Mouse (Mus musculus) midbrain, embryonic 10.5 days (tissue): Measurements from ENCODE around the gene Armc9. TPM values are rescaled to one million over a fixed set of nuclear protein-coding genes. Genes with fewer than 3 reads are reported as not detected.

ENCODE experiments used
- DNase-seq: peaks from one replicate; pipeline ENCODE4 v3.0.0-alpha.2; 2017; ENCODE audit warnings: low spot score
- H3K27ac ChIP-seq: fragments of 300-500 bp; sonication (generic); replicated peaks from 2 replicates; pipeline ENCODE4 v1.5.1; 2016; ENCODE audit warnings: mild to moderate bottlenecking
- H3K27me3 ChIP-seq: fragments of 300-500 bp; sonication (generic); 2 replicates; pipeline ENCODE4 v1.6.1; 2016; ENCODE audit warnings: low read depth, mild to moderate bottlenecking; ENCODE audit not compliant: poor library complexity, severe bottlenecking
- H3K36me3 ChIP-seq: fragments of 300-500 bp; sonication (generic); 2 replicates; pipeline ENCODE4 v1.6.1; 2016; ENCODE audit warnings: mild to moderate bottlenecking, moderate library complexity
- H3K4me1 ChIP-seq: fragments of 300-500 bp; sonication (generic); 2 replicates; pipeline ENCODE4 v1.6.1; 2016
- H3K4me3 ChIP-seq: fragments of 300-500 bp; sonication (generic); 2 replicates; pipeline ENCODE4 v1.5.1; 2016; ENCODE audit warnings: mild to moderate bottlenecking, moderate library complexity
- H3K9me3 ChIP-seq: fragments of 300-500 bp; sonication (generic); replicated peaks from 2 replicates; pipeline ENCODE4 v1.6.1; 2016; ENCODE audit warnings: mild to moderate bottlenecking
- WGBS: fragments of 180-500 bp; shearing (Covaris S2); methylation state at CpG from one replicate; pipeline ENCODE4 v1.1.7; 2016; 5-methylcytosine and 5-hydroxymethylcytosine counted together
- polyA plus RNA-seq: library from polyadenylated mRNA; unstranded; fragments of >200 nt; fragmentation: Nextera tagmentation; extraction: Ambion mirVana; gene quantifications from 2 replicates; pipeline ENCODE4 v1.2.1, GENCODE M21; 2016

The Armc9 gene
- polyA plus RNA-seq, 1 experiment from 2014 or later = 41.3 TPM

- H3K4me1 ChIP-seq = peaks cover 44% of the 10 kb centered on the region
- H3K27me3 ChIP-seq = peaks cover 17% of the 10 kb centered on the region
- H3K27ac ChIP-seq = peak overlapping the region; percentile 76
- no peaks in the 10 kb centered on the region for H3K9me3 ChIP-seq
- no peak for DNase-seq
- WGBS = 23% methylated on average over 10 of the region's 10 CpGs
- no peaks in the 10 kb centered on the region for H3K36me3 ChIP-seq
- peak overlapping the region; percentile 31; the same call in 1 of the 2 replicates for H3K4me3 ChIP-seq
Measured at GRCm38 (mm10) chr1:86311467-86312005, 157.0 kb downstream of the Armc9 start.

- Histone ChIP-seq H3K9me3 (no peaks in the 10 kb centered on the region), H3K4me3 (no peak overlapping the region), H3K4me1 (peaks cover 44% of the 10 kb centered on the region), H3K36me3 (no peaks in the 10 kb centered on the region), H3K27ac (no peak overlapping the region), H3K27me3 (peaks cover 10% of the 10 kb centered on the region)
- DNase-seq = no peak
- WGBS = 81% methylated on average over 3 of the region's 3 CpGs
Measured at GRCm38 (mm10) chr1:86312269-86312668, 157.7 kb downstream of the Armc9 start.

GRCm38 (mm10) chr1:86313096-86313771, 158.7 kb downstream of the Armc9 start:
- H3K27me3 ChIP-seq = 0 out of 2 replicates have a peak, but pooled peaks cover under 1% of the 10 kb centered on the region
- peak overlapping the region; percentile 28; the same call in 1 of the 2 replicates for H3K4me3 ChIP-seq
- H3K27ac ChIP-seq = no peak overlapping the region
- no peak for DNase-seq
- WGBS = 44% methylated on average over 16 of the region's 16 CpGs
- H3K36me3 ChIP-seq = no peaks in the 10 kb centered on the region
- no peaks in the 10 kb centered on the region for H3K9me3 ChIP-seq
- peaks cover 37% of the 10 kb centered on the region for H3K4me1 ChIP-seq

GRCm38 (mm10) chr1:86313772-86314125, 159.2 kb downstream of the Armc9 start:
- peaks cover 32% of the 10 kb centered on the region for H3K4me1 ChIP-seq
- H3K36me3 ChIP-seq = no peaks in the 10 kb centered on the region
- H3K9me3 ChIP-seq = no peaks in the 10 kb centered on the region
- peak overlapping the region; percentile 28; the same call in 1 of the 2 replicates for H3K4me3 ChIP-seq
- no peak overlapping the region for H3K27ac ChIP-seq
- WGBS = 25% methylated on average over 15 of the region's 15 CpGs
- DNase-seq = no peak
- no peaks in the 10 kb centered on the region for H3K27me3 ChIP-seq

- Histone ChIP-seq H3K4me1 (no peaks in the 10 kb centered on the region), H3K27me3 (no peaks in the 10 kb centered on the region), H3K4me3 (no peak overlapping the region), H3K27ac (no peak overlapping the region), H3K9me3 (peaks cover 7% of the 10 kb centered on the region; the same call in 1 of the 2 replicates), H3K36me3 (no peaks in the 10 kb centered on the region)
- WGBS = 86% methylated on average over 7 of the region's 8 CpGs
- DNase-seq = no peak
Measured at GRCm38 (mm10) chr1:86320822-86321413, 166.3 kb downstream of the Armc9 start.

Other genes with a start within 250 kb of the Armc9 start
- 0.20 and 1.0 TPM in 2 replicates for gene 4933407L21Rik, start 226.3 kb upstream of the Armc9 start, polyA plus RNA-seq
- gene Gpr55, start 193.8 kb upstream of the Armc9 start, polyA plus RNA-seq = not detected in 2 replicates
- not detected in 2 replicates for gene Spata3, start 138.0 kb upstream of the Armc9 start, polyA plus RNA-seq
- gene 2810459M11Rik, start 108.9 kb upstream of the Armc9 start, polyA plus RNA-seq = 0.14 TPM in 1 of 2 replicates, not detected in the other
- gene Psmd1, start 90.4 kb upstream of the Armc9 start, polyA plus RNA-seq = 239 and 242 TPM in 2 replicates
- 0.26 and 0.40 TPM in 2 replicates for gene Htr2b, start 42.8 kb upstream of the Armc9 start, polyA plus RNA-seq
- 0.22 and 0.27 TPM in 2 replicates for gene Gm21972, start 21.1 kb upstream of the Armc9 start, polyA plus RNA-seq
- gene B3gnt7, start 148.1 kb downstream of the Armc9 start, polyA plus RNA-seq = 3.7 and 4.2 TPM in 2 replicates
- gene Ncl, start 204.6 kb downstream of the Armc9 start, polyA plus RNA-seq = 447 and 502 TPM in 2 replicates